Mouse (Mus musculus) left cerebral cortex, postnatal 10 days (tissue): ENCODE measurements around the gene Sh3d19. TPM values are rescaled to one million over a fixed set of nuclear protein-coding genes. Genes with fewer than 3 reads are reported as not detected.
A peak's percentile ranks its signal among the peaks of the same experiment; 100 is the strongest.
"Not testable (repeated sequence)": the region's sequence is repeated elsewhere in the genome, so short reads cannot be mapped to it uniquely, and the experiment has no call there.

Source experiments
- DNase-seq, 2 experiments: peaks; one replicate each; pipeline ENCODE4 v3.0.0; 2021 to 2022; ENCODE audit warnings: low spot score in 2 of 2, mixed read lengths in 1 of 2; ENCODE audit errors: extremely low spot score in 1 of 2
- intact Hi-C: fragments of 180-260 bp; cut with DNase I; formaldehyde crosslinking; loops from one replicate; pipeline ENCODE4 v1.15.1; 2025
- total RNA-seq, 2 experiments: library from RNA; stranded (reverse); gene quantifications; 2 replicates each; pipeline ENCODE4 v1.2.3; 2021

The Sh3d19 gene
- total RNA-seq, 2 experiments from 2014 or later, result 48.7 to 50.6 TPM

- no peak for DNase-seq
- intact Hi-C loops, result no loop called here
These were observed 101.2 kb downstream of the Sh3d19 start for GRCm38 (mm10) chr3:86072066-86072465.

GRCm38 (mm10) chr3:86072889-86073288 lies 102.0 kb downstream of the Sh3d19 start:
- intact Hi-C loops, result no loop called here
- DNase-seq, result no peak

- intact Hi-C loops, result no loop called here
- no peak for DNase-seq
These were observed 104.7 kb downstream of the Sh3d19 start for GRCm38 (mm10) chr3:86075593-86075992.

- DNase-seq, result no peak
- intact Hi-C loops, result no loop called here
These were observed 105.8 kb downstream of the Sh3d19 start for GRCm38 (mm10) chr3:86076511-86077283.

- no peak for DNase-seq
- intact Hi-C loops, result no loop called here
These were observed 112.1 kb downstream of the Sh3d19 start for GRCm38 (mm10) chr3:86083051-86083450.

GRCm38 (mm10) chr3:86085001-86085400 lies 114.1 kb downstream of the Sh3d19 start:
- intact Hi-C loops, result no loop called here
- no peak for DNase-seq

- DNase-seq, result no peak
- intact Hi-C loops, result no loop called here
These were observed 117.0 kb downstream of the Sh3d19 start for GRCm38 (mm10) chr3:86087872-86088271.

GRCm38 (mm10) chr3:86093213-86093845 lies 122.4 kb downstream of the Sh3d19 start:
- DNase-seq, result no peak

GRCm38 (mm10) chr3:86093907-86094306 lies 123.0 kb downstream of the Sh3d19 start:
- DNase-seq, result no peak
- intact Hi-C loops, result no loop called here

More at GRCm38 (mm10) chr3:86093213-86093845, 122.4 kb downstream of the Sh3d19 start:
- intact Hi-C loops, result no loop called here

- intact Hi-C loops, result no loop called here
- DNase-seq, result no peak
These were observed 131.0 kb downstream of the Sh3d19 start for GRCm38 (mm10) chr3:86101956-86102355.

- DNase-seq, result no peak
- intact Hi-C loops, result no loop called here
These were observed 132.8 kb downstream of the Sh3d19 start for GRCm38 (mm10) chr3:86103449-86104291.

- DNase-seq, intact Hi-C loops: not testable (repeated sequence)
These were observed 133.5 kb downstream of the Sh3d19 start for GRCm38 (mm10) chr3:86104433-86104832.

- DNase-seq, result no peak
- intact Hi-C loops, result no loop called here
These were observed 134.0 kb downstream of the Sh3d19 start for GRCm38 (mm10) chr3:86104909-86105308.

- DNase-seq, result no peak
- intact Hi-C loops, result no loop called here
These were observed 135.2 kb downstream of the Sh3d19 start for GRCm38 (mm10) chr3:86106086-86106632.

GRCm38 (mm10) chr3:86107637-86108539 lies 137.0 kb downstream of the Sh3d19 start:
- DNase-seq, result no peak
- intact Hi-C loops, result no loop called here

GRCm38 (mm10) chr3:86108576-86108975 lies 137.7 kb downstream of the Sh3d19 start:
- no peak for DNase-seq
- intact Hi-C loops, result no loop called here

GRCm38 (mm10) chr3:86109099-86109498 lies 138.2 kb downstream of the Sh3d19 start:
- DNase-seq, result no peak
- intact Hi-C loops, result no loop called here

- intact Hi-C loops, result no loop called here
- peak in 1 of 2 experiments; percentile 65 for DNase-seq
These were observed 139.2 kb downstream of the Sh3d19 start for GRCm38 (mm10) chr3:86110077-86110476.
